Mouse (Mus musculus) intestine, embryonic 15.5 days (tissue): ENCODE data around the gene Pip5k1c. TPM values are rescaled to one million over a fixed set of nuclear protein-coding genes. Genes with fewer than 3 reads are reported as not detected.
A peak's percentile ranks its signal among the peaks of the same experiment; 100 is the strongest.

Source experiments
- ATAC-seq: fragments of 200-750 bp; cut with Nextera tagmentation; 2 replicates; pipeline ENCODE4 v1.8.0; 2017; ENCODE audit warnings: moderate TSS enrichment, moderate library complexity
- H3K27ac ChIP-seq: fragments of 300-500 bp; sonication (generic); 2 replicates; pipeline ENCODE4 v1.5.1; 2015; ENCODE audit warnings: mild to moderate bottlenecking, inconsistent platforms
- H3K27me3 ChIP-seq: fragments of 300-500 bp; sonication (generic); replicated peaks from 2 replicates; pipeline ENCODE4 v1.6.1; 2015; ENCODE audit warnings: inconsistent platforms
- H3K36me3 ChIP-seq: fragments of 300-500 bp; sonication (generic); 2 replicates; pipeline ENCODE4 v1.6.1; 2015; ENCODE audit warnings: inconsistent platforms
- H3K4me1 ChIP-seq: fragments of 300-500 bp; sonication (generic); replicated peaks from 2 replicates; pipeline ENCODE4 v1.6.1; 2015; ENCODE audit warnings: inconsistent platforms
- H3K4me2 ChIP-seq: fragments of 300-500 bp; sonication (generic); replicated peaks from 2 replicates; pipeline ENCODE4 v1.6.1; 2015; ENCODE audit warnings: mild to moderate bottlenecking, inconsistent platforms
- H3K4me3 ChIP-seq: fragments of 300-500 bp; sonication (generic); replicated peaks from 2 replicates; pipeline ENCODE4 v1.5.1; 2015; ENCODE audit warnings: inconsistent platforms
- H3K9ac ChIP-seq: fragments of 300-500 bp; sonication (generic); 2 replicates; pipeline ENCODE4 v1.6.1; 2015; ENCODE audit warnings: inconsistent platforms
- H3K9me3 ChIP-seq: fragments of 300-500 bp; sonication (generic); 2 replicates; pipeline ENCODE4 v1.6.1; 2016; ENCODE audit warnings: inconsistent platforms
- WGBS: fragments of 180-500 bp; shearing (Covaris S2); methylation state at CpG from one replicate; pipeline ENCODE4 v1.1.7; 2015; 5-methylcytosine and 5-hydroxymethylcytosine counted together
- polyA plus RNA-seq: library from polyadenylated mRNA; unstranded; fragments of >200 nt; fragmentation: Nextera tagmentation; extraction: Ambion mirVana; gene quantifications from 2 replicates; pipeline ENCODE4 v1.2.1, GENCODE M21; 2015

Gene Pip5k1c
- polyA plus RNA-seq, 1 experiment from 2014 or later, result 42.7 TPM

- Histone ChIP-seq H3K4me3 (peak within 1 kb of the TSS; percentile 84), H3K4me1 (peaks cover 47% of the 10 kb centered on the region), H3K27ac (peak within 1 kb of the TSS; percentile 84), H3K36me3 (peaks cover 41% of the 10 kb centered on the region), H3K9ac (peak within 1 kb of the TSS; percentile 71), H3K9me3 (no peaks in the 10 kb centered on the region), H3K4me2 (peak within 1 kb of the TSS; percentile 66), H3K27me3 (no peaks in the 10 kb centered on the region)
- peak; percentile 92 for ATAC-seq
- under 1% methylated on average over 68 of the region's 68 CpGs for WGBS
Observed at GRCm38 (mm10) chr10:81320550-81321347, 28.0 kb downstream of the Pip5k1c start, which contains the start of gene Cactin. TSS of gene Cactin (plus strand) at chr10:81321103.

GRCm38 (mm10) chr10:81321436-81321835, 28.7 kb downstream of the Pip5k1c start:
- Histone ChIP-seq H3K27me3 (no peaks in the 10 kb centered on the region), H3K9ac (peak overlapping the region; percentile 71), H3K4me1 (peaks cover 42% of the 10 kb centered on the region), H3K4me3 (peak overlapping the region; percentile 84), H3K9me3 (no peaks in the 10 kb centered on the region), H3K27ac (peak overlapping the region; percentile 78), H3K4me2 (peak overlapping the region; percentile 66), H3K36me3 (peaks cover 42% of the 10 kb centered on the region)
- ATAC-seq, result peak; percentile 0; the same call in 1 of the 2 replicates
- 2% methylated on average over 20 of the region's 20 CpGs for WGBS

GRCm38 (mm10) chr10:81322444-81322843, 29.7 kb downstream of the Pip5k1c start:
- peaks cover 33% of the 10 kb centered on the region for H3K4me1 ChIP-seq
- H3K4me3 ChIP-seq, result peak overlapping the region; percentile 84; the same call in 1 of the 2 replicates
- WGBS, result 90% methylated on average over 27 of the region's 27 CpGs
- peaks cover 51% of the 10 kb centered on the region for H3K36me3 ChIP-seq
- no peaks in the 10 kb centered on the region for H3K9me3 ChIP-seq
- ATAC-seq, result no peak
- no peaks in the 10 kb centered on the region for H3K27me3 ChIP-seq
- no peak overlapping the region for H3K27ac ChIP-seq
- peak overlapping the region; percentile 6; the same call in 1 of the 2 replicates for H3K9ac ChIP-seq
- peak overlapping the region; percentile 66 for H3K4me2 ChIP-seq

- no peaks in the 10 kb centered on the region for H3K9me3 ChIP-seq
- H3K4me2 ChIP-seq, result no peak overlapping the region
- peaks cover 36% of the 10 kb centered on the region for H3K4me1 ChIP-seq
- H3K27ac ChIP-seq, result no peak overlapping the region
- peaks cover 51% of the 10 kb centered on the region for H3K36me3 ChIP-seq
- H3K9ac ChIP-seq, result no peak overlapping the region
- WGBS, result 90% methylated on average over 23 of the region's 23 CpGs
- no peak overlapping the region for H3K4me3 ChIP-seq
- H3K27me3 ChIP-seq, result no peaks in the 10 kb centered on the region
- no peak for ATAC-seq
Observed at GRCm38 (mm10) chr10:81323141-81323775, 30.5 kb downstream of the Pip5k1c start.

GRCm38 (mm10) chr10:81323791-81324530, 31.2 kb downstream of the Pip5k1c start:
- H3K4me2 ChIP-seq, result no peak overlapping the region
- peaks cover 36% of the 10 kb centered on the region for H3K4me1 ChIP-seq
- no peaks in the 10 kb centered on the region for H3K9me3 ChIP-seq
- peaks cover 51% of the 10 kb centered on the region for H3K36me3 ChIP-seq
- no peak overlapping the region for H3K9ac ChIP-seq
- H3K4me3 ChIP-seq, result no peak overlapping the region
- 95% methylated on average over 18 of the region's 18 CpGs for WGBS
- no peak overlapping the region for H3K27ac ChIP-seq
- no peak for ATAC-seq
- H3K27me3 ChIP-seq, result no peaks in the 10 kb centered on the region

GRCm38 (mm10) chr10:81325176-81325575, 32.4 kb downstream of the Pip5k1c start:
- peaks cover 39% of the 10 kb centered on the region for H3K4me1 ChIP-seq

GRCm38 (mm10) chr10:81325781-81326180, 33.0 kb downstream of the Pip5k1c start:
- peaks cover 44% of the 10 kb centered on the region for H3K4me1 ChIP-seq
- no peak overlapping the region for H3K4me2 ChIP-seq
- H3K9ac ChIP-seq, result no peak overlapping the region
- H3K36me3 ChIP-seq, result peaks cover 51% of the 10 kb centered on the region
- H3K27me3 ChIP-seq, result no peaks in the 10 kb centered on the region
- ATAC-seq, result no peak
- WGBS, result 93% methylated on average over 18 of the region's 18 CpGs
- H3K27ac ChIP-seq, result no peak overlapping the region
- no peaks in the 10 kb centered on the region for H3K9me3 ChIP-seq
- no peak overlapping the region for H3K4me3 ChIP-seq

More at GRCm38 (mm10) chr10:81325176-81325575, 32.4 kb downstream of the Pip5k1c start:
- H3K4me3 ChIP-seq, result no peak overlapping the region
- no peak overlapping the region for H3K9ac ChIP-seq
- peaks cover 51% of the 10 kb centered on the region for H3K36me3 ChIP-seq
- WGBS, result 95% methylated on average over 21 of the region's 21 CpGs
- H3K9me3 ChIP-seq, result no peaks in the 10 kb centered on the region
- no peak overlapping the region for H3K27ac ChIP-seq
- no peak for ATAC-seq
- H3K4me2 ChIP-seq, result no peak overlapping the region
- no peaks in the 10 kb centered on the region for H3K27me3 ChIP-seq

GRCm38 (mm10) chr10:81326858-81327257, 34.1 kb downstream of the Pip5k1c start:
- Histone ChIP-seq H3K27me3 (no peaks in the 10 kb centered on the region), H3K4me3 (no peak overlapping the region), H3K9ac (no peak overlapping the region), H3K36me3 (peaks cover 51% of the 10 kb centered on the region), H3K9me3 (no peaks in the 10 kb centered on the region), H3K4me1 (peaks cover 45% of the 10 kb centered on the region), H3K27ac (peak overlapping the region; percentile 29; the same call in 1 of the 2 replicates), H3K4me2 (no peak overlapping the region)
- WGBS, result 72% methylated on average over 6 of the region's 6 CpGs
- no peak for ATAC-seq

- Histone ChIP-seq H3K9me3 (no peaks in the 10 kb centered on the region), H3K4me3 (no peak overlapping the region), H3K4me1 (peaks cover 44% of the 10 kb centered on the region), H3K9ac (0 out of 2 replicates have a peak overlapping the region, but pooled peaks have one; percentile 6), H3K27ac (peak overlapping the region; percentile 94), H3K36me3 (peaks cover 42% of the 10 kb centered on the region), H3K27me3 (peaks cover 8% of the 10 kb centered on the region), H3K4me2 (no peak overlapping the region)
- no peak for ATAC-seq
- 23% methylated on average over 2 of the region's 2 CpGs for WGBS
Observed at GRCm38 (mm10) chr10:81327959-81328358, 35.2 kb downstream of the Pip5k1c start.

- peak within 1 kb of the TSS; percentile 94 for H3K27ac ChIP-seq
- peak within 1 kb of the TSS; percentile 40; the same call in 1 of the 2 replicates for H3K9ac ChIP-seq
- peak; percentile 30; the same call in 1 of the 2 replicates for ATAC-seq
- WGBS, result 6% methylated on average over 10 of the region's 10 CpGs
- H3K9me3 ChIP-seq, result no peaks in the 10 kb centered on the region
- peaks cover 39% of the 10 kb centered on the region for H3K36me3 ChIP-seq
- peaks cover 9% of the 10 kb centered on the region for H3K27me3 ChIP-seq
- H3K4me3 ChIP-seq, result peak within 1 kb of the TSS; percentile 24
- peaks cover 45% of the 10 kb centered on the region for H3K4me1 ChIP-seq
- H3K4me2 ChIP-seq, result peak within 1 kb of the TSS; percentile 56
Observed at GRCm38 (mm10) chr10:81328386-81328785, 35.6 kb downstream of the Pip5k1c start, which contains the start of gene Tbxa2r. TSS of gene Tbxa2r (plus strand) at chr10:81328731.

GRCm38 (mm10) chr10:81329194-81329975, 36.6 kb downstream of the Pip5k1c start:
- Histone ChIP-seq H3K4me1 (peaks cover 47% of the 10 kb centered on the region), H3K4me2 (peak overlapping the region; percentile 56), H3K4me3 (peak overlapping the region; percentile 24), H3K27ac (peak overlapping the region; percentile 94), H3K9me3 (no peaks in the 10 kb centered on the region), H3K36me3 (peaks cover 29% of the 10 kb centered on the region), H3K9ac (peak overlapping the region; percentile 40), H3K27me3 (peaks cover 9% of the 10 kb centered on the region)
- peak; percentile 78 for ATAC-seq
- WGBS, result 41% methylated on average over 10 of the region's 10 CpGs
